Mouse (Mus musculus) induced T-regulatory cell, adult 2 months (primary cell): ENCODE measurements around the gene Tlr8.

ENCODE experiments used
- DNase-seq: peaks from one replicate; pipeline ENCODE4 v3.0.0-alpha.2; 2012; ENCODE audit warnings: low read depth

The Tlr8 gene

GRCm38 (mm10) chrX:167205813-167206520 lies 58.2 kb downstream of the Tlr8 start:
- DNase-seq: peak; percentile 79

DNA sequence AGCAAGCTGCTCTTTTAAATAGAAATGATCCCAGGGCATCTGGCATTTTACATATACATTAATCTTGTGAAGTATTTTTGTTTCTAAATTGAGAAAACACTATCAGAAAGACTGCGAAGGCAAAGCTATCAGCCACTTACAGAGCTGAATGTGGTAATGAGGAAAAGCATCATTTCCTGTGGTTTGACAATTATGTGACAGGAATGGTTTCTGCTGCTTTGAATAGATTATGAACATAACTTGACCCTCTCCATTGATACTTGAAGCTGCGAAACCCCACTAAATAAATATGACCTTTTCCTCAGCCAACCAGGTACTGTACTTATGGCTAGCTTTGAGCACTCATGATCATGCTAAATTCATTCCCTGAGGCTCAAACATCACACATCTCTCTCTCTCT lies 62.8 kb downstream of the Tlr8 start:
- peak; percentile 79 for DNase-seq

- peak; percentile 15 for DNase-seq
These were observed 68.9 kb downstream of the Tlr8 start for GRCm38 (mm10) chrX:167195228-167195649.
